Mouse (Mus musculus): ENCODE measurements at regions not wholly inside any gene's neighbourhood (a gene's known extent, or its start where the extent isn't known, plus 50 kb on each side); places are given as distances from the start of the nearest gene placed in this dataset.

DNA sequence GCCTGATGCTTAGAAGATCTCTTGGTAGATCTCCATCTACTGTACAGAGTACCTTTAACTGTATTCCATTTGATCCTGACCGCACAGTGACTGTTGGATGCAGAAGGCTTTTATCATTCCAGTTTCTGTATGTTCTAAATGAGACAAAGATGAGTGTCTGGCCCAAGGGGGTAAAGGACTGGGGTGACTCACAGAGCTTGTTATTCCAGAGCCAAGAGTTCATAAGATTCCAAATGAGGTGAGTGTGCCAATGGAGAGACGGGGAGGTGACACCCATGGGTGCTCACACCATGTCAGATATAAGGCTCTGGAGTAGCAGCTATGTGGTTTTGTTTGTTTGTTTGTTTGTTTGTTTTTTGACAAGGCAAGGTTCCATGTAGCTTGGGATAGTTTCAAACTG lies 54.8 kb upstream of the Lclat1 start:
- DNase-seq (ENCODE audit: low spot score), result no peak

DNA sequence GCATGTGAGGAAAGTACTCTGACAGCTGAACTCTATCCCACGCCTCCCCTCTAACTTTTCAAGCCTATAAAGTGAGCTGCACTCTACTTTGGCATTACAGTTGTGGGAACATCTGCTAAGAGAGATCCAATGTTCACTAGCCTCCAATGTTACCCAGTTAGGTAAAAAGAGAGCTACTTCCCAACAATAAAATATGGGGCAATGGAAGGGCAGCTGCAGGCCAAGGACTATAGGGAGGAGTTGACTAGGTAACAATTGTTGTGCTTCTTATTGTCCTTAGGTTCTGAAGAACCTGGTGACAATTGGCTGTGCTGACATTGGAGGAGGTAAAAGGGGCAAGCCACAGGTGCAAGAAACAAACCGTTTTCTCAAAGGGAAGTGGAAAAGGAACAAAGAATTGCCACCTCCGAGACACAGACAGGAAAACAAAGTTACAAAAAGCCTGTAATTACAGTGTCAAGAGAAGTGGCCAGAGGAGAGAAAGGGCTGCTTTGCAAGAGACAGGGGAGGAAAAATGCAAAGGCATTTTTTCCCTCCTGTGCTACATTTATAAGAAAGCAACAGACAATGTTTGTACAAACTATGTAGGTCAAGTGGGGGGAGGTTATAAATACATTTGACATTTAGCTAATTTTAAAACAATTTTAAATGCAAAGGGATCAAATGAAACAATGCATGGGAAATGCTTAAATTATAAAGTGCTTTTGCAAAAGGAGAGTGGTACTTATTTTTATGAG lies 54.1 kb upstream of the Lclat1 start:
- DNase-seq (ENCODE audit: low spot score), result no peak

DNA sequence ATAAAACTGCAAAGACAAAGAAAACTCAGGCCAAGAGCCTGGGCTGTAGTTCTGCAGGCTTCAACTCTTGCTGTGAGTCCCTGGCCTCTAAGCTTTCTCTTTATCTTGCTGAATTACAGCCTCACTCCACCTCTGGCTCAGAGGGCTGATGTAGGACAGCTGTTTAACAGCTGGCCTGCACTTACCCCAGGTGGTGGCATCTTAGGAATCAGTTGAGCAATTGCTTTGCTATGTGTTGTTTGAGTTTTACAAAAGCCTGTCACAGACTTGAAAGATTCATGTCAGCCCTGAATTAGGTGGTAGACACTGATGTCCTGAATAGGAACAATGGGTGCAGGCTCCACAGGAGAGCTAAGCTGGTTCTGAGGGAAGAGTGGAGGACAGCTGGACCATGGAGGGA lies 53.6 kb upstream of the Lclat1 start:
- no peak for DNase-seq (ENCODE audit: low spot score)

DNA sequence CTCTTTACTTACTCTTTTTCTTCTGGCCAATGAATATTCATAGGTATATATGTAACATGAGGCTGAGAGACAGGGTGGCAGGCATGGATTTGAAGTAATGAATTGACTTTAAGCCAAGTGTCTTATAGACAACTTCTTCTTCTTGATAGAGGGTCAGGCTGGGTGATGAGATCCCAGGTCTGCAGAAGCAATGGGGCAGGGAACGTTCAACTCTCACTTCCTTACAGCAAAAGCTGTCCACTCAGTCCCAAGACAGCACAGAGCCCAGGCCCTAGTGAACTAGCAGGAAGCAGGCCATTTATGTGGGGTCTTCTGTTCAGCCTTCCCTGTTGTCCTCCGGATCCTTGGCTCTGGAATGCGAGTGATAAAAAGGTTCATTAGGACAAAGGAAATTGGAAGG lies 52.6 kb upstream of the Lclat1 start:
- no peak for DNase-seq (ENCODE audit: low spot score)

DNA sequence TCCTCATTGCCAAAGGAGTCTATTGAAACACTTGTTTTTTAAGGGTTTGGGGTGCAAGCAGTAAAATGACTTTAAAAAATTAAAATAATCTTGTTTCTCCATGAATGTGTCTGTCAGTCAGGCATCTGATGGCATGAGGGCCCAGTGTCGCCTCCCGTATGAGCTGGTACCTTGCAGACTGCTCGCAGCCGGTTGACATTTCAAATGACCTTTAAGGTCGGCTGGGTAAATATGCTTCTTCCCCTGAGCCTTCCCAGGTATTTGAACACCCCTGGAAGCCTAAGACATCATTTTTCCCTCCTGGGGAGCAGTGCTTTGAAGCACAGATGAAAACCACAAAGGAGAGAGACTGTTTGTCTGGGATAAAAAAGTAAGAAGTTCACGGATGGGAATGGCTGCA lies 52.2 kb upstream of the Lclat1 start:
- no peak for DNase-seq (ENCODE audit: low spot score)

DNA sequence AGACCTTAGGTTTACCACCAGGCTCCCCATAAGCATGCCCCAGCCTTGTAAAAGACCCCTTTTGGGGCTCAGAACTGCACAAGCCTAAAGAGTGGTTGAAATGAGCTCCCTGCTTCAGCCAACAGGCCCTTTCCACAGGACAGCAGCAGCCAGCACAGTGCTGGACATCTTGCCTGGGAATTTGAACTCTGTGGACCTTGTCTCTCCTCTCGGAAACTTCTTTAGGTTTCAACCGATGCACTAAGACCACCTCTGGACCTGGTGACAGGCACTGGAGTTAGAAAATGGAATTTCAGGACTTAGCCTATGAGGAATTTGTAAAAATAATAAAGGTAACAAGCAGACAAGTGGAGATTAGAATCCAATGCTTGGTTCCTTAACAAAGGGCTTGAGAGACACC lies 51.2 kb upstream of the Lclat1 start:
- no peak for DNase-seq (ENCODE audit: low spot score)

Data from layer of hippocampus, adult 9-10 months (tissue).